Mouse (Mus musculus) embryonic facial prominence, embryonic 14.5 days (tissue): Measurements from ENCODE around the gene Gm21987. TPM values are rescaled to one million over a fixed set of nuclear protein-coding genes. Genes with fewer than 3 reads are reported as not detected.

Experiments used
- ATAC-seq: fragments of 200-750 bp; cut with Nextera tagmentation; 2 replicates; pipeline ENCODE4 v1.8.0; 2017; ENCODE audit warnings: low read depth, moderate number of reproducible peaks, moderate TSS enrichment
- DNase-seq: peaks from one replicate; pipeline ENCODE4 v3.0.0-alpha.2; 2015; ENCODE audit warnings: low spot score
- H3K27ac ChIP-seq: fragments of 300-500 bp; sonication (generic); replicated peaks from 2 replicates; pipeline ENCODE4 v1.5.1; 2014; ENCODE audit warnings: low read depth, mild to moderate bottlenecking, low read length, moderate library complexity
- H3K27me3 ChIP-seq: fragments of 300-500 bp; sonication (generic); replicated peaks from 2 replicates; pipeline ENCODE4 v1.6.1; 2014; ENCODE audit warnings: low read length; ENCODE audit not compliant: control insufficient read depth, insufficient read depth
- H3K36me3 ChIP-seq: fragments of 300-500 bp; sonication (generic); 2 replicates; pipeline ENCODE4 v1.6.1; 2014; ENCODE audit warnings: low read length, mixed read lengths; ENCODE audit not compliant: control insufficient read depth, insufficient read depth
- H3K4me1 ChIP-seq: fragments of 300-500 bp; sonication (generic); 2 replicates; pipeline ENCODE4 v1.6.1; 2014; ENCODE audit warnings: antibody characterized with exemption, low read length; ENCODE audit not compliant: control insufficient read depth, insufficient read depth
- H3K4me2 ChIP-seq: fragments of 300-500 bp; sonication (generic); 2 replicates; pipeline ENCODE4 v1.6.1; 2014; ENCODE audit warnings: low read depth, mild to moderate bottlenecking, low read length, moderate library complexity, mixed read lengths
- H3K4me3 ChIP-seq: fragments of 300-500 bp; sonication (generic); 2 replicates; pipeline ENCODE4 v1.5.1; 2014; ENCODE audit warnings: low read depth, mild to moderate bottlenecking, low read length
- H3K9ac ChIP-seq: fragments of 300-500 bp; sonication (generic); 2 replicates; pipeline ENCODE4 v1.6.1; 2014; ENCODE audit warnings: low read depth, mild to moderate bottlenecking, low read length, moderate library complexity, mixed read lengths
- H3K9me3 ChIP-seq: fragments of 300-500 bp; sonication (generic); 2 replicates; pipeline ENCODE4 v1.6.1; 2016; ENCODE audit warnings: low read length; ENCODE audit not compliant: control insufficient read depth
- WGBS: fragments of 180-500 bp; shearing (Covaris S2); extraction: QIAGEN DNeasy Blood & Tissue Kit; methylation state at CpG from one replicate; pipeline ENCODE4 v1.1.7; 2014; 5-methylcytosine and 5-hydroxymethylcytosine counted together
- polyA plus RNA-seq: library from polyadenylated mRNA; unstranded; fragments of >200 nt; fragmentation: Nextera tagmentation; extraction: Ambion mirVana; gene quantifications from 2 replicates; pipeline ENCODE4 v1.2.1, GENCODE M21; 2014

The Gm21987 gene
- polyA plus RNA-seq, 1 experiment from 2014 or later: not detected

DNA sequence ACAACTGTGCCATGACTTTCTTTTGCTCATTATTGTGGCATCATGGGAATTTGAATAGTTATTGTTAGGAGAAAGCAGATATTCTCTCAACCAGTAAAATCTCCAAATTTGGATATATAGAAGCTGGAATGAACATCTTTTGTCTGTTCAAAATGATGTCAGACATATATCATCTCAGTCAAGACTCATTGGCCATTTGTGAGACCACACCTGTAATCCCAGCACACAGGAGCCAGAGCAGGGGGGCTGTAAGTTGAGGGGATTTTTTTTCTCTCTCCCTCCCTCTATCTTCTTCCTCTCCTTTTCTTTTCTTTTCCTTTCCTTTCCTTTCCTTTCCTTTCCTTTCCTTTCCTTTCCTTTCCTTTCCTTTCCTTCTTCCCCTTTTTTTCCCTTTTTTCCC lies 6.0 kb downstream of the Gm21987 start:
- H3K4me3 ChIP-seq: no peak overlapping the region
- H3K27me3 ChIP-seq: no peaks in the 10 kb centered on the region
- no peak for DNase-seq
- H3K4me1 ChIP-seq: no peaks in the 10 kb centered on the region
- H3K27ac ChIP-seq: no peak overlapping the region
- peaks cover 35% of the 10 kb centered on the region for H3K36me3 ChIP-seq
- H3K9ac ChIP-seq: no peak overlapping the region
- ATAC-seq: no peak
- no peaks in the 10 kb centered on the region for H3K9me3 ChIP-seq
- H3K4me2 ChIP-seq: no peak overlapping the region

DNA sequence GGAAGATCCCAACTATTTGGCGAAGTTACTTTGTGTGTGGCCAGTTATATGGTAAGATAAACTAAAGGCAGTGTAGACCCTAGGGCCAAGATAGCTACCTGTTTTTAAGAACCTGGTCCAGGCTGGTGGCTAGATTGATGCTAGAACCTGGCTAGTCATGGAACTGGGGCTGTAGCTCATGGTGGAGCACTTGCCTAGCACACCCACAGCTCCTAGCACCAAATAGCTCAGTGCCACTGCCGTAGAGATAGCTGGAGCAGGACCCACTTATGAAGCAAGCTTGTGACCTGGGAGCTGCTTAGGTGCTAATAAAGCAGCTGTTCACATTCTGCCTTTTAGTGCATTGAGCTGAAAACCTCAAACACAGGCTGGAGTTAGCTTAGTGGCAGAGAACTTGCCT lies 6.8 kb downstream of the Gm21987 start:
- H3K4me3 ChIP-seq: no peak overlapping the region
- no peak for ATAC-seq
- H3K4me2 ChIP-seq: no peak overlapping the region
- H3K9me3 ChIP-seq: no peaks in the 10 kb centered on the region
- H3K27me3 ChIP-seq: no peaks in the 10 kb centered on the region
- no peak overlapping the region for H3K9ac ChIP-seq
- H3K27ac ChIP-seq: no peak overlapping the region
- no peaks in the 10 kb centered on the region for H3K4me1 ChIP-seq
- peaks cover 35% of the 10 kb centered on the region for H3K36me3 ChIP-seq
- no peak for DNase-seq
- WGBS: 93% methylated on average over 2 of the region's 2 CpGs

DNA sequence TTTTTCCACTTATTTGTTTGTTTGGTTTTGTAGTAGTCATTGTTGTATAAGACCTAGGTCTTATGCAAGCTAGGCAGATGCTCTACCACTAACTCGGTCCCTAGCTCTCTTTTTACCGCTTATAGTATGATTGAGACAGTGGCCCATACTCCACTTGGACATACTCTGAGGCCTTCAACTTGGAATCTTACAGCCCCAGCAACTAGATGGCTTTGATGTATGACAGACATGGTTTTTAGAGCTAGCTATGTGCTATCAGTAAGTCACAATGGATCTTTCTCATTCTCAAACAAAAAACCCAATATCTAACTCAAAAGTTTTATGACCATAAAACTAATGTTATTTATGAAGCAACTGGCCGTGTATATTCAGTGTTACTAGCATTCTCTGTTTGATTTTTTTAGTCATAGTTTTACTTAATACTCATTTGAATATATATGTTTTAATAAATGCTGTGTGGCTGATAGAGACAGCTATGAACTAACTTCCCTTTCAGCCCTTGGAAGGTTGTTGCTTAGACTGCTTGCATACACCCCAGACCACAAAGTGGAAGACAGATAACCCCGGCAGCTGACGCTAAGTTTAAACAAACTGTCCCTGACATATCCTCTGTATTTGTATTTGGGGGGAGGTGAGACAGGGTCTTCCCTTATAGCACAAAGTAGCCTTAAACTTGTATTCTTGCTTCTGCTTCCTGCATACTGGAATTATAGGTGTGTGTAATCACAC lies 7.5 kb downstream of the Gm21987 start:
- no peak overlapping the region for H3K27ac ChIP-seq
- peaks cover 31% of the 10 kb centered on the region for H3K36me3 ChIP-seq
- H3K27me3 ChIP-seq: no peaks in the 10 kb centered on the region
- H3K4me3 ChIP-seq: no peak overlapping the region
- ATAC-seq (no peak), DNase-seq (no peak)
- H3K9ac ChIP-seq: no peak overlapping the region
- no peaks in the 10 kb centered on the region for H3K9me3 ChIP-seq
- WGBS: 91% methylated on average over 5 of the region's 5 CpGs
- H3K4me2 ChIP-seq: no peak overlapping the region
- H3K4me1 ChIP-seq: no peaks in the 10 kb centered on the region

DNA sequence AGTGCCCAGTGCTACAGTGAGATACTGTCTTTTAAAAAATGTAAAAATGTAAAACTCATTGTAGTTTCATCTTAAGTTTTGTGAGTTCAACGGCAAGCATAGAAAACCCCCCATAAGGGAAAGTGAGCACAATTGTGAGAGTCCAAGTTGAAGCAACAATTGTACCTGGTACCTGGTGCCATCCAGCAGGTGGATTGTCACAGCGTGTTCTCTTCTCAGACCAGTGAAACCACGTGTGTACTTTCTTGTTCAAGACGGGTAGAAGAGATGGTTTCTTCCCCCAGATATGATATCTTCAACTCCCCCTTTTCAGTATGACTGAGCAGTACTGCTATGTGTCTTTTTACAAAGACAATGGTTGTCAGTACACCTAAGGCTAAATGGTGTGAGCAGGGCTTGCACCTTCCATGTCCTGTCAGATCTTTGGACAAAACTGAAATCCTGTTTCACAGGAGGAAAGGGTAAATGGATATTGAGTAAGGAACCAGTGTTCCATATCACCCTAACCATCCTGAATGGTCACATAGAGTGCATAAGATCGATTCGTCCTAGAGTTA lies 11.5 kb downstream of the Gm21987 start:
- Histone ChIP-seq H3K36me3 (no peaks in the 10 kb centered on the region), H3K27ac (no peak overlapping the region), H3K4me3 (no peak overlapping the region), H3K4me1 (no peaks in the 10 kb centered on the region), H3K9me3 (no peaks in the 10 kb centered on the region), H3K4me2 (no peak overlapping the region), H3K27me3 (no peaks in the 10 kb centered on the region), H3K9ac (no peak overlapping the region)
- WGBS: 90% methylated on average over 6 of the region's 6 CpGs
- DNase-seq: no peak
- ATAC-seq: no peak

DNA sequence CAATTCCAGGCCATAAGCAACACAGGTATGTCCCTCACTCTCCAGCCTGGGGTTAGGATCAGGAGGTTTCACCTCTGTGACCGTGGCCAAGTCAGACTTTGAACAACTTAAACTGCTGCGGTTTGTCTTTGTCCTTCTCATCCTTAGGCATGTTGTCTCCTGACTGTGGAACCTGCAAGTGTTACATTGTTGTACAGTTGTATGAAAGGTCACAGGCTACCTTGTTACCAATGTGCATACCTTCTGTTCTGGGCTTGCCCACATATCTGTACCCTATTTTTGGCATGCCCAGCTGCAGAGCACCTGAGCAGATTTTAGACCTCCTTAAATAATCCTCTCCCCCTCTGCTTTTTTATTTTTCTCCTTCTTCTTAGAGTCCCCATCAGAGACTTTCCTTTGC lies 12.4 kb downstream of the Gm21987 start:
- 97% methylated on average over 2 of the region's 2 CpGs for WGBS
- DNase-seq: no peak
- no peaks in the 10 kb centered on the region for H3K4me1 ChIP-seq
- ATAC-seq: no peak
- H3K27ac ChIP-seq: no peak overlapping the region
- H3K4me3 ChIP-seq: no peak overlapping the region
- H3K9ac ChIP-seq: no peak overlapping the region
- no peaks in the 10 kb centered on the region for H3K27me3 ChIP-seq
- no peak overlapping the region for H3K4me2 ChIP-seq
- no peaks in the 10 kb centered on the region for H3K36me3 ChIP-seq
- no peaks in the 10 kb centered on the region for H3K9me3 ChIP-seq

DNA sequence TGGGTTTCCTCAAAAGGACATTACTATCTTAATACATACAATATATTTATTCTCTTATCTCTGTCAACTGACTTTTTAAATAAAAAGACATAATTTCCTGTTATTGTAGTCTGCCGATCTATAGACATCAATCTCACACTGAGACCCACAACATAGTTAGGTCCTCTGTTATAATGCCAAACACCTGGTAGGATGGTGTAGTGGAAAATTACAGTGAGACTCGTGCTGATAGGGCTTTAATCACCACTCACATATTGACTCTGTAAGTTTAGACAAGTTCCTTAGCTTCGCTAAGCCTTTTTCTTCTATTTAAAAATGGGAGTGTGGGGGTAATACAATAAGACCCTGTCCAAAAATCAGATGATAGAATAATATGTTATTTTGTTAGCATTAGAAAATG lies 13.0 kb downstream of the Gm21987 start:
- H3K9ac ChIP-seq: no peak overlapping the region
- no peak overlapping the region for H3K4me3 ChIP-seq
- no peaks in the 10 kb centered on the region for H3K27me3 ChIP-seq
- no peaks in the 10 kb centered on the region for H3K36me3 ChIP-seq
- H3K4me1 ChIP-seq: no peaks in the 10 kb centered on the region
- no peak overlapping the region for H3K27ac ChIP-seq
- no peaks in the 10 kb centered on the region for H3K9me3 ChIP-seq
- no peak for DNase-seq
- WGBS: 61% methylated on average over 3 of the region's 3 CpGs
- H3K4me2 ChIP-seq: no peak overlapping the region
- no peak for ATAC-seq

DNA sequence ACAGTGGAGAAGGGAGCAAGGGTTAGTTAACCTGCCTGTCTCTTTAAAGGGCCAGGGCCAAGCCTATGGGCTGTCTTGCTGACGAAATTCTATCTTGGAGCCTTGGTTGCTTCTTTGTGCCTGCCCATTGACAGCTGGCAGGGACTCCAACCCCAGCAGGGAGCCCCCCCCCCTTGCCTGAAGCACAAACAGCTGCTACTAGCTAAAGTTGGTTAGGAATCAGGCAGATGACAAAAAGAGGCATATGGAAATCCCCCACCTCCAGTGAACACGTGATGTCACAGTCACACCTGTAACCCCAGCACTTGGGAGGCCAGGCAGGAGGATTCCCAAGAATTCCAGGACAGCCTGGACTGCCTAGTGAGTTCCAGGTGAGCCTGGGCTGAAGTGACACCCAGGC lies 13.5 kb downstream of the Gm21987 start:
- Histone ChIP-seq H3K4me3 (no peak overlapping the region), H3K36me3 (no peaks in the 10 kb centered on the region), H3K4me2 (no peak overlapping the region), H3K27me3 (no peaks in the 10 kb centered on the region), H3K4me1 (no peaks in the 10 kb centered on the region), H3K9ac (no peak overlapping the region), H3K27ac (no peak overlapping the region), H3K9me3 (no peaks in the 10 kb centered on the region)
- peak; percentile 61 for DNase-seq
- 11% methylated on average over 2 of the region's 2 CpGs for WGBS
- peak; percentile 80 for ATAC-seq

DNA sequence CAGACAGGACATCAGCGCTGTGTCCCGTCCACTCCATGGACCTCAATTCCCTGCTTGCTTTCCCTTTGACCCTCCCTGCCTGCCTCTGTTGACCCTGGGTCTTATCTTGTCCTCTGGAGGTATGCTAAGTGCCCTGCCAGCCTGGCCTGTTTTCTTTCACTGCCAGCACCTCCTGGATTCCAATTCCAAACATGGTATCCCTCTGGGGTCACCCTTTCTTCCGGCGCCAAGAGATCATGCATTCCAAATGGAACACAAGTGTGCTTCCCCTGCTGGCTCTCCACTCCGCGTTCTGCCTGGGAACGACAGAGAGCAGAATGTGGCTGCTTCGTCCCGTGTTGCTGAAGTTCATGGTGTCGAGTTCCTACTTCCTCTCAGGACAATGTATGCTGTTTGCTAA lies 15.1 kb downstream of the Gm21987 start, which contains the start of gene Popdc2:
Gene Popdc2 (plus strand): TSS at position 277 of the 400 bp plus-strand sequence.
- Histone ChIP-seq H3K9me3 (no peaks in the 10 kb centered on the region), H3K4me1 (no peaks in the 10 kb centered on the region), H3K9ac (no peak within 1 kb of the TSS), H3K4me3 (no peak within 1 kb of the TSS), H3K27ac (peak within 1 kb of the TSS; percentile 34; the same call in 1 of the 2 replicates), H3K27me3 (no peaks in the 10 kb centered on the region), H3K36me3 (no peaks in the 10 kb centered on the region), H3K4me2 (peak within 1 kb of the TSS; percentile 28)
- 26% methylated on average over 10 of the region's 10 CpGs for WGBS
- ATAC-seq (no peak), DNase-seq (peak; percentile 20)
